ENCODE assay signal across 23 mouse cellular contexts in the genomic region with DNA sequence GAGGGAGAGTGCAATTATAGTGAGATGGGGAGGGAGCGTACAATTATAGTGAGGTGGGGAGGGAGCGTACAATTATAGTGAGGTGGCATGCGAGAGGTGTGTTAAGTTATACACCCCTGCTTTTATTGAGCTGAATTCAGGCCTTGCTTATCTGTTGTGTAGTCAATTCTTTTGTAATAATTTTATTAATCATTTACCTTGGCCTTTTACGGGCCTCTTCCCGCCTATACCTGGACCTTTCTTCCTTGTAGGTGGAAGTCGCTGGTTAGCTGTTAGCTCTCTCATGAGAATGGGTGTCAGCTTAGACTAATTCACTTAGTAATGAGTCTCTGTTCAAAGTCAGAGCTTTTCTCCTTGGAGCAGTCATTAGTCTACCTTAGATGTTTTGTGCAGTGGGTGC.
"Had no signal": no experiment of that assay in that cellular context is flagged by ENCODE, and none has a peak within 500 bp of the region (broad histone marks: within the 10 kb centered on the region; RNA-seq: fewer than 3 reads in every experiment).

No protein-coding gene starts in this region.

- H3K4me1 ChIP-seq: heart, embryonic 12.5 days; hindbrain, embryonic 13.5 days; hindbrain, embryonic 15.5 days; limb, embryonic 10.5 days; liver, embryonic 13.5 days; liver, embryonic 15.5 days had no signal

- H3K4me3 ChIP-seq: gastrocnemius, adult 2 months; heart, embryonic 10.5 days; heart, embryonic 12.5 days; hindbrain, embryonic 13.5 days; hindbrain, embryonic 15.5 days; layer of hippocampus, adult 2 months; left cerebral cortex, adult 2 months; limb, embryonic 10.5 days; limb, embryonic 12.5 days; liver, embryonic 13.5 days; liver, embryonic 15.5 days had no signal

- H3K36me3 ChIP-seq: hindbrain, embryonic 13.5 days; hindbrain, embryonic 15.5 days had no signal

- H3K27me3 ChIP-seq: heart, embryonic 12.5 days; hindbrain, embryonic 13.5 days; hindbrain, embryonic 15.5 days; limb, embryonic 12.5 days; liver, embryonic 13.5 days; liver, embryonic 15.5 days had no signal

- DNase-seq: gastrocnemius, adult 2 months; gastrocnemius, postnatal 10 days; gastrocnemius, postnatal 36 days; heart, adult 18-20 months; heart, postnatal 14 days; heart, postnatal 36 days; kidney, adult 18-20 months; kidney, adult 8-10 months; kidney, postnatal 10 days; kidney, postnatal 25 days; kidney, postnatal 4 days; liver, embryonic 13.5 days had no signal

- ATAC-seq: hindbrain, postnatal 0 days had no signal

- H3K9me3 ChIP-seq: heart, embryonic 10.5 days; hindbrain, embryonic 13.5 days; hindbrain, embryonic 15.5 days; limb, embryonic 10.5 days; limb, embryonic 12.5 days; liver, embryonic 13.5 days; liver, embryonic 15.5 days had no signal

- H3K27ac ChIP-seq: gastrocnemius, adult 2 months; heart, embryonic 10.5 days; hindbrain, embryonic 13.5 days; hindbrain, embryonic 15.5 days; hindbrain, postnatal 0 days; layer of hippocampus, adult 2 months; left cerebral cortex, adult 2 months; limb, embryonic 10.5 days; limb, embryonic 12.5 days; liver, embryonic 13.5 days; liver, embryonic 15.5 days had no signal

- H3K4me2 ChIP-seq: heart, embryonic 12.5 days; hindbrain, embryonic 13.5 days; hindbrain, embryonic 15.5 days; limb, embryonic 12.5 days; liver, embryonic 11.5 days; liver, embryonic 13.5 days; liver, embryonic 15.5 days had no signal

- H3K9ac ChIP-seq: heart, embryonic 12.5 days; hindbrain, embryonic 13.5 days; hindbrain, embryonic 15.5 days; limb, embryonic 12.5 days; liver, embryonic 13.5 days; liver, embryonic 15.5 days had no signal
